Comparison of ENCODE assay signal across 8 mouse cellular contexts in the genomic region with DNA sequence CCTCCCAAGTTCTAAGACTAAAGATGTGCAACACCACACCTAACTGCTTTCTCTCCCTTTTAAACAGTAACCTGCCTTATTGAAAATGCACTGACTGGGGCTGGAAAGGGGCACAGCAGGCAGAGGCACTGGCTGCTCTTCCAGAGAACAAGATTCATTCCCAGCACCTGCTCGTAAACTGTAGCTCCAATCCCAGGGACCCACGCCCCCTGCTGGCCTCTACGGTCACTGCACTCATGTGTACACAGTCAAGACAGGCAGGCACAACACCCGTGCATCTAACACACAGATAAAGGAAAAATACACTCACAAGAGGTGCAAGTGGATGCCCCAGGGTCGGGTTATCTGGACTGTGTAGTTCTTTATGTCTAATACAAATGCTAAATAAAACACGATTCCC. TPM values are rescaled to one million over a fixed set of nuclear protein-coding genes. Genes with fewer than 3 reads are reported as not detected.
DNase-seq lines count a peak whose midpoint lies in the region; ATAC-seq and TF ChIP-seq lines count a peak whose summit lies in the region.
"Had no signal": no experiment of that assay in that cellular context is flagged by ENCODE, and none has a peak within 500 bp of the region (broad histone marks: within the 10 kb centered on the region; RNA-seq: fewer than 3 reads in every experiment).

No protein-coding gene starts in this region.

- peaks cover 4% of the 10 kb centered on the region; the same call in 1 of the 2 replicates for H3K27me3 ChIP-seq in G1E (ENCODE audit: insufficient read depth, low read length)

- no peak overlapping the region for H3K27ac ChIP-seq in layer of hippocampus, adult 2 months

- no peak for DNase-seq in layer of hippocampus, adult 2 months (ENCODE audit: low spot score in 2 of 2)
- DNase-seq in layer of hippocampus, adult 9-11 months: no peak
- no peak for DNase-seq in G1E (ENCODE audit: low spot score)
- peak; percentile 65 for DNase-seq in adrenal gland, postnatal 25 days
- peak; percentile 47 for DNase-seq in forelimb bud, embryonic 11.5 days (ENCODE audit: low read depth, low spot score)
- DNase-seq in lung, postnatal 36 days: peak; percentile 63
- DNase-seq in thymus, adult 18-20 months: peak; percentile 21 to 36

- peaks cover 5% of the 10 kb centered on the region; the same call in 1 of the 2 replicates for H3K4me1 ChIP-seq in G1E (ENCODE audit: insufficient read depth, low read depth, low read length)

- no peaks in the 10 kb centered on the region for H3K36me3 ChIP-seq in G1E (replicated peaks)

- peak; percentile 75 for TF ChIP-seq CTCF in layer of hippocampus, adult 2 months (conservative IDR thresholded peaks at IDR 0.05)
- peak; percentile 80 for TF ChIP-seq CTCF in G1E (IDR thresholded peaks at IDR 0.05; ENCODE audit: low read depth, low read length)

- no peaks in the 10 kb centered on the region for H3K9me3 ChIP-seq in G1E (replicated peaks)

- no peak for ATAC-seq in G1E (ENCODE audit: extremely low read depth, insufficient number of reproducible peaks, low FRiP score, poor library complexity, severe bottlenecking)

- no peak overlapping the region for H3K4me3 ChIP-seq in layer of hippocampus, adult 2 months
- H3K4me3 ChIP-seq in G1E (ENCODE audit: low read depth, low read length): no peak overlapping the region

RNA-seq across cellular contexts. Expression of a gene that starts 31.7 kb away (rescaled TPM):
- 10 to 100 TPM; 20.1 to 26.6 TPM for total RNA-seq in layer of hippocampus, adult 2 months (2021)
- total RNA-seq in G1E (2014; fragmentation: Nextera tagmentation) (18.1 and 38.7 TPM in 2 replicates), G1E (2017) (28.2 and 36.8 TPM in 2 replicates)
- 330 and 397 TPM in 2 replicates for polyA plus RNA-seq in G1E (2012)
- 64.9 and 114 TPM in 2 replicates for total RNA-seq in adrenal gland, postnatal 25 days (2021)

RNA-seq across cellular contexts. Expression of a gene that starts 35.5 kb away (rescaled TPM):
- 1 to 10 TPM; 1.9 to 3.1 TPM for total RNA-seq in layer of hippocampus, adult 2 months (2021)
- total RNA-seq in G1E (2014; fragmentation: Nextera tagmentation) (5.3 and 9.6 TPM in 2 replicates), G1E (2017) (0.41 and 2.3 TPM in 2 replicates)
- 1.7 and 2.2 TPM in 2 replicates for polyA plus RNA-seq in G1E (2012)
- total RNA-seq in adrenal gland, postnatal 25 days (2021): 2.5 and 2.6 TPM in 2 replicates

RNA-seq across cellular contexts. Expression of a gene that starts 54.9 kb away (rescaled TPM):
- total RNA-seq in layer of hippocampus, adult 2 months (2021): not detected
- not detected in 2 replicates for total RNA-seq in G1E (2014; fragmentation: Nextera tagmentation)
- total RNA-seq in G1E (2017): 0.16 TPM in 1 of 2 replicates, not detected in the other
- not detected in 2 replicates for polyA plus RNA-seq in G1E (2012)
- total RNA-seq in adrenal gland, postnatal 25 days (2021): not detected in 2 replicates
- polyA plus RNA-seq: heart, embryonic 14.5 days had no signal

Comparison
In these comparisons a context has a peak if more than half of its experiments do, and no peak if none do; other contexts are left out.
1. DNase-seq: peak in adrenal gland, postnatal 25 days (single experiment), forelimb bud, embryonic 11.5 days (single experiment), lung, postnatal 36 days (single experiment) and thymus, adult 18-20 months (2 of 2); none in layer of hippocampus, adult 2 months (0 of 2), layer of hippocampus, adult 9-11 months (single experiment) and G1E (single experiment).